8 mouse cellular contexts compared by ENCODE assay signal in genomic region chr6:38380764-38381128, GRCm38 (mm10). TPM values are rescaled to one million over a fixed set of nuclear protein-coding genes. Genes with fewer than 3 reads are reported as not detected.
A peak's percentile ranks its signal among the peaks of the same experiment; 100 is the strongest.
DNase-seq lines count a peak whose midpoint lies in the region; ATAC-seq and TF ChIP-seq lines count a peak whose summit lies in the region.

No protein-coding gene starts in this region.

- DNase-seq in heart, postnatal 25 days (ENCODE audit: low spot score), result no peak
- no peak for DNase-seq in ES-E14 (ENCODE audit: low read depth, low spot score)
- DNase-seq in liver, postnatal 0 days, result no peak
- DNase-seq in left cerebral cortex, adult 9 months (ENCODE audit: low spot score in 2 of 2), result no peak
- no peak for DNase-seq in frontal cortex, postnatal 10 days (ENCODE audit: low spot score in 2 of 2)
- DNase-seq in layer of hippocampus, postnatal 14 days (ENCODE audit: low spot score in 2 of 2), result no peak

- intact Hi-C loops in heart, postnatal 25 days (cut with DNase I), result loop anchor here (5.0 kb wide), 2 partner anchors 52 to 152 kb away; partner anchors contain the start of genes Fmc1 and Ubn2

- peak overlapping the region; percentile 69 for H3K9ac ChIP-seq in heart, embryonic 14.5 days (ENCODE audit: low read length)
- peak overlapping the region; percentile 68; the same call in 1 of the 2 replicates for H3K9ac ChIP-seq in ES-E14 (ENCODE audit: insufficient read depth, low read depth, low read length, poor library complexity, severe bottlenecking)
- peak overlapping the region; percentile 67 for H3K9ac ChIP-seq in forebrain, embryonic 15.5 days (replicated peaks)
- peak overlapping the region; percentile 72 for H3K9ac ChIP-seq in liver, postnatal 0 days (replicated peaks)

- in situ Hi-C loops in ES-E14 (cut with MboI; ENCODE audit: low sequenced_read_pairs in 2 of 2, unreplicated experiment in 2 of 2), result no loop called here

- 0 out of 4 replicates have a peak overlapping the region, but pooled peaks of 1 of the 2 experiments have one; percentile 8 for H3K27ac ChIP-seq in heart, embryonic 14.5 days (replicated peaks in 1 of 2; ENCODE audit: control insufficient read depth in 1 of 2, insufficient read depth in 1 of 2, low read depth in 2 of 2, low read length in 2 of 2)
- no peak overlapping the region for H3K27ac ChIP-seq in ES-E14 (ENCODE audit: insufficient read depth, low read depth, low read length, poor library complexity, severe bottlenecking)
- peak overlapping the region; percentile 82 for H3K27ac ChIP-seq in forebrain, embryonic 15.5 days (replicated peaks)
- H3K27ac ChIP-seq in liver, postnatal 0 days (ENCODE audit: low read depth), result peak overlapping the region; percentile 73

- no peak for ATAC-seq in heart, embryonic 14.5 days (ENCODE audit: insufficient number of reproducible peaks, insufficient read depth, low FRiP score, low read depth)
- ATAC-seq in forebrain, embryonic 15.5 days (replicated peaks), result peak; percentile 12; the same call in 1 of the 2 replicates
- ATAC-seq in liver, postnatal 0 days, result no peak

- peaks cover 0 to 5% of the 10 kb centered on the region in 2 experiments; a peak in 1 of 4 replicates for H3K4me1 ChIP-seq in heart, embryonic 14.5 days (ENCODE audit: control insufficient read depth in 2 of 2, insufficient read depth in 2 of 2, low read length in 2 of 2)
- no peaks in the 10 kb centered on the region for H3K4me1 ChIP-seq in ES-E14 (ENCODE audit: control insufficient read depth in 2 of 2, insufficient read depth in 2 of 2, low read length in 2 of 2, poor library complexity in 1 of 2)
- peaks cover 11% of the 10 kb centered on the region for H3K4me1 ChIP-seq in forebrain, embryonic 15.5 days
- H3K4me1 ChIP-seq in liver, postnatal 0 days (ENCODE audit: insufficient read depth), result peaks cover 11% of the 10 kb centered on the region

- no peak for TF ChIP-seq CTCF in liver, postnatal 0 days (IDR thresholded peaks at IDR 0.05; ENCODE audit: low read depth)

- no peak for TF ChIP-seq EP300 in liver, postnatal 0 days (IDR thresholded peaks at IDR 0.05; ENCODE audit: low read depth)

- no peaks in the 10 kb centered on the region for H3K9me3 ChIP-seq in heart, embryonic 14.5 days (ENCODE audit: control insufficient read depth, low read length)
- H3K9me3 ChIP-seq in ES-E14 (ENCODE audit: control insufficient read depth, insufficient read depth, low read depth, low read length), result no peaks in the 10 kb centered on the region
- no peaks in the 10 kb centered on the region for H3K9me3 ChIP-seq in forebrain, embryonic 15.5 days
- no peaks in the 10 kb centered on the region for H3K9me3 ChIP-seq in liver, postnatal 0 days (ENCODE audit: low read length)

- H3K27me3 ChIP-seq in heart, embryonic 14.5 days (ENCODE audit: control insufficient read depth, insufficient read depth, low read length), result no peaks in the 10 kb centered on the region
- H3K27me3 ChIP-seq in forebrain, embryonic 15.5 days, result no peaks in the 10 kb centered on the region
- H3K27me3 ChIP-seq in liver, postnatal 0 days (ENCODE audit: insufficient read depth, low read length), result no peaks in the 10 kb centered on the region

- no peaks in the 10 kb centered on the region for H3K36me3 ChIP-seq in heart, embryonic 14.5 days (ENCODE audit: control insufficient read depth, insufficient read depth, low read length)
- no peaks in the 10 kb centered on the region for H3K36me3 ChIP-seq in ES-E14 (ENCODE audit: control insufficient read depth, insufficient read depth, low read length, poor library complexity, severe bottlenecking)
- H3K36me3 ChIP-seq in forebrain, embryonic 15.5 days, result peaks cover 5% of the 10 kb centered on the region
- no peaks in the 10 kb centered on the region for H3K36me3 ChIP-seq in liver, postnatal 0 days (replicated peaks; ENCODE audit: insufficient read depth, low read length)

- peak overlapping the region; percentile 69 for H3K4me2 ChIP-seq in heart, embryonic 14.5 days (ENCODE audit: low read length)
- H3K4me2 ChIP-seq in forebrain, embryonic 15.5 days (replicated peaks), result peak overlapping the region; percentile 74
- peak overlapping the region; percentile 90 for H3K4me2 ChIP-seq in liver, postnatal 0 days (ENCODE audit: low read depth, low read length)

- WGBS in heart, embryonic 14.5 days, result 2% methylated on average over 4 of the region's 4 CpGs
- WGBS in forebrain, embryonic 15.5 days, result 4% methylated on average over 4 of the region's 4 CpGs
- 3% methylated on average over 4 of the region's 4 CpGs for WGBS in liver, postnatal 0 days (ENCODE audit: insufficient replicate concordance)

- H3K4me3 ChIP-seq in heart, embryonic 14.5 days (ENCODE audit: control insufficient read depth in 1 of 2, insufficient read depth in 1 of 2, low read depth in 1 of 2, low read length in 2 of 2), result peak overlapping the region; percentile 54 to 72
- H3K4me3 ChIP-seq in ES-E14 (ENCODE audit: insufficient read depth in 1 of 2, low read depth in 1 of 2, low read length in 2 of 2, poor library complexity in 1 of 2, severe bottlenecking in 1 of 2), result peak overlapping the region; percentile 72 to 78
- H3K4me3 ChIP-seq in forebrain, embryonic 15.5 days, result peak overlapping the region; percentile 79
- peak overlapping the region; percentile 60 for H3K4me3 ChIP-seq in liver, postnatal 0 days (ENCODE audit: low read depth, low read length)

TF ChIP-seq in ES-E14, 5 proteins besides CTCF, POLR2A, EP300 and RAD21:
- no peak for TF ChIP-seq CHD2 (IDR thresholded peaks at IDR 0.05; ENCODE audit: low read depth, low read length)
- TF ChIP-seq MAFK (IDR thresholded peaks at IDR 0.05; ENCODE audit: insufficient read depth, low read depth, low read length), result no peak
- no peak for TF ChIP-seq HCFC1 (IDR thresholded peaks at IDR 0.05; ENCODE audit: borderline replicate concordance, insufficient read depth, low read length)
- no peak for TF ChIP-seq ZNF384 (IDR thresholded peaks at IDR 0.05; ENCODE audit: low read depth, low read length)
- TF ChIP-seq ZC3H11A (IDR thresholded peaks at IDR 0.05; ENCODE audit: borderline replicate concordance, low read depth, low read length), result no peak

RNA-seq across cellular contexts. Expression of gene Ttc26, which starts 0.5 kb away (rescaled TPM):
- 2.7 and 3.9 TPM in 2 replicates for polyA plus RNA-seq in heart, embryonic 14.5 days (2014; fragmentation: Nextera tagmentation; extraction: Ambion mirVana)
- 1 to 10 TPM; 2.2 to 2.5 TPM for total RNA-seq in heart, postnatal 25 days (2021)
- total RNA-seq in ES-E14 (2012; rRNA removed), result 3.5 and 4.2 TPM in 2 replicates
- polyA plus RNA-seq in forebrain, embryonic 15.5 days (2015; fragmentation: Nextera tagmentation; extraction: Ambion mirVana), result 7.7 and 8.9 TPM in 2 replicates
- 0.11 and 0.16 TPM in 2 replicates for polyA plus RNA-seq in liver, postnatal 0 days (2015; fragmentation: Nextera tagmentation; extraction: Ambion mirVana)
- total RNA-seq in layer of hippocampus, postnatal 14 days (2021), result 1 to 10 TPM; 8.8 to 9.8 TPM

RNA-seq across cellular contexts. Expression of gene Zc3hav1, which starts 26.3 kb away (rescaled TPM):
- 7.2 and 9.1 TPM in 2 replicates for polyA plus RNA-seq in heart, embryonic 14.5 days (2014; fragmentation: Nextera tagmentation; extraction: Ambion mirVana)
- total RNA-seq in heart, postnatal 25 days (2021), result 10 to 100 TPM; 12.6 to 15.3 TPM
- total RNA-seq in ES-E14 (2012; rRNA removed), result 12.2 and 20.6 TPM in 2 replicates
- 0.61 and 0.89 TPM in 2 replicates for polyA plus RNA-seq in forebrain, embryonic 15.5 days (2015; fragmentation: Nextera tagmentation; extraction: Ambion mirVana)
- polyA plus RNA-seq in liver, postnatal 0 days (2015; fragmentation: Nextera tagmentation; extraction: Ambion mirVana), result 14.7 and 16.6 TPM in 2 replicates
- total RNA-seq in layer of hippocampus, postnatal 14 days (2021), result 1 to 10 TPM; 2.8 to 3.3 TPM

RNA-seq across cellular contexts. Expression of gene Ubn2, which starts 53.0 kb away (rescaled TPM):
- 11.8 and 13.0 TPM in 2 replicates for polyA plus RNA-seq in heart, embryonic 14.5 days (2014; fragmentation: Nextera tagmentation; extraction: Ambion mirVana)
- 10 to 100 TPM; 20.7 to 21.5 TPM for total RNA-seq in heart, postnatal 25 days (2021)
- total RNA-seq in ES-E14 (2012; rRNA removed), result 18.5 and 21.7 TPM in 2 replicates
- 19.1 and 20.8 TPM in 2 replicates for polyA plus RNA-seq in forebrain, embryonic 15.5 days (2015; fragmentation: Nextera tagmentation; extraction: Ambion mirVana)
- polyA plus RNA-seq in liver, postnatal 0 days (2015; fragmentation: Nextera tagmentation; extraction: Ambion mirVana), result 3.0 TPM in 2 replicates
- total RNA-seq in layer of hippocampus, postnatal 14 days (2021), result 10 to 100 TPM; 38.0 to 38.7 TPM
